Mouse (Mus musculus) adipocyte (in vitro differentiated cells): ENCODE data around the gene Gas7.
A peak's percentile ranks its signal among the peaks of the same experiment; 100 is the strongest.

Source experiments
- DNase-seq: peaks from one replicate; pipeline ENCODE4 v3.0.0-alpha.2; 2016; ENCODE audit warnings: low spot score

The Gas7 gene

GRCm38 (mm10) chr11:67454874-67455526 is at the start of gene Gas7:
TSS of gene Gas7 (plus strand) at chr11:67455437.
- DNase-seq = no peak

DNA sequence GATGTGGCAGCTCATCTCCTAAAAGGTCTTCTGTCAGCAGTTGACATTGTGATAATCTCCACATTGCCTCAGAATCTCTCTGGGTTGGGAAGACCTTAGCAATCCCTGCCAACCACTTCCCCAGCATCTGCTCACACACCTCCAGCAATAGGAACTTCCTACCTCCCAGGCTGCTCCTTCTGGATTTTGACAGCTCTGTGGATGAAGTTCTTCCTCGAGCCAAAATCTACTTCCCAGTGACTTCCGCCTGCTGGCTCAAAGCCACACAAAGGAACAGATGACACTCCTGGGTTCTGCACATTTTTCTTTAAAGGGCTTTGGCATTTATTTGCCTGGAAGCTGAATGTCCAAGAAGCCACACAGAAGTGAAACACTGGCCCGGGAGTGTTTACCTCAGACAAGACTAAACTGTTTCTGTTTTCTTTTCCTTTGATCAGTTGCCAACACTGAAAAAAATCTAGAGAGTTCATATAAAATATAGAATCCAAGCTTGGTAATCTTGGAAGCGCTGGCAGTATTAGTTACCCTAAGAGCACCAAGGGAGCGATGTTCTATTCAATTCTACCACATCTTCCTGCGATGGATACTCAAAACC is 40.8 kb upstream of the Gas7 start:
- DNase-seq = no peak

DNA sequence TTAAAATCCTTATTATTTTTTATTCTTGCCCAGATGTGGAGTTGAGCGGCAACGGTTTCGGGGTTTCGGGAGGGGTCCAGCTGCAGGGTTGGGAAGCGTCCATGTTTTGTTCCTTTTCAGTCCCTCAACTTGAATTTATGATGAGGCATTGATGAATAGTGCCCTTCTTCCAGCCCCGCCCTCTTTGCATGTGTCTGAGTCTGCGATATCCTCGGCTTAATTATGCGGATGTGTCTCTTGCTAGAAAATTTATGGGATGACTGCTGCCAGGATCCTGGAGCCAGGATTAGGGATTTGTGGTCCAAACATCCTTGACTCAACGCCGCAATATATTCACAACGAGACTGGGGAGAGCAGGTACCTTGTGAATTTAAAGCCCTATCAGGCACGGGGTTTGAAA is 31.7 kb upstream of the Gas7 start:
- no peak for DNase-seq

DNA sequence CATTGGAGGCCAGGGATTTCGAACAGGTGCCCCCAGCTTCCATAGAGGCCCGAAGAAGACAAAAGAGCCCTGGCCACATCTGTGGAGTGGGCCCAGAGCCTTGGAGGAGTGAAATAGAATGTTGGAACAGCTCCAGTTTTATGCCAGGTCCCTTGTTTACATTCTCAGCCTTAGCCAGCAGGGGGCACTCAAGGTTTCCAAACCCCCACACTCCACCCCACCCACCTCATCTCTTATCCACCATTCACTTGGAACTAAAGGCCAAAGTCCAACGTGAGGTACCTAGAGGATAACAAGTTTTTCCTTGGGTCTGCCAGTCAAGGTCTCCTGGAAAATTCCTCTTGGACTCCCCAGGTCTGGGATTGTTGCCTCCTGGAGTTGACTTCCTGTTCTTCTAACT is 27.0 kb upstream of the Gas7 start:
- peak; percentile 31 for DNase-seq

DNA sequence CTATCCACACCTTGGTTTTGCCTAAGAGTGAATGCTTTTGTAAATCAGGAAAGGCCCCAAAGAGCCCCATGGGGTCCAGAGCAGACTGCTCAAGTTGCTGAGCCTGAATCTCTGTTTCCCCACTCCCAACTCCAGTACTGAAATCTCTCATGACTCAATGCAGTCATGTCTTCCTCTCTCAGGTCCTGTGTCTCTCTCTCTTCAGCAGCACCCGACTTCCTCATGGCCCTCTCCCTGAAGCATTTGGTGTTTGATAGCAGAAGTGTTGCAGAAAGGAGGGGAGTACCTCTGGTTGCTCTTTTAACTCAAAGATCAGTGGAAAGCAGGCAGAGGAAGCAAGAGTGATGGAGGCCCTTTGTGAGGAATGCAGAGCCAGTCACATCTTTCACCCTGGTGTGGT is 25.4 kb upstream of the Gas7 start:
- DNase-seq = no peak

GRCm38 (mm10) chr11:67431116-67431645 is 24.1 kb upstream of the Gas7 start:
- no peak for DNase-seq

GRCm38 (mm10) chr11:67431864-67432263 is 23.4 kb upstream of the Gas7 start:
- no peak for DNase-seq

DNA sequence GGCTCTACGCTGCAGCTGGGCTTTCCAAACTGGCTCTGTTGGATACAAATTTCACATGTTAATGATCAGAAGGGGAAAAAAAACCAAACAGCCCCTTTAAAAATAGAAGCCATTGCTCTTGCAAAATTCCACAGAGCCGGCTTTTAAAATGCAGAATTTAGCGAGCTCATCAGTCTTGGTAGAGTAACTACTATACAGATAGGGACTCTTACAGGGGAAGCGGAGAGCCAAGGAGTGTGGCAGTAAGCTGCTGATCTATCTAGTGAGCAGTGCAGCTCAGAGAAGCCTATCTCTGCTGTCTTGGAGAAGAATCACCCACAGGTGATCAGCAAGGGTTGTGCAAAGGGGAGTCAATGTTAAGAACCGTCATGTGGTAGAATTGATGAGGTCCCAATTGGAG is 21.5 kb upstream of the Gas7 start:
- no peak for DNase-seq

DNA sequence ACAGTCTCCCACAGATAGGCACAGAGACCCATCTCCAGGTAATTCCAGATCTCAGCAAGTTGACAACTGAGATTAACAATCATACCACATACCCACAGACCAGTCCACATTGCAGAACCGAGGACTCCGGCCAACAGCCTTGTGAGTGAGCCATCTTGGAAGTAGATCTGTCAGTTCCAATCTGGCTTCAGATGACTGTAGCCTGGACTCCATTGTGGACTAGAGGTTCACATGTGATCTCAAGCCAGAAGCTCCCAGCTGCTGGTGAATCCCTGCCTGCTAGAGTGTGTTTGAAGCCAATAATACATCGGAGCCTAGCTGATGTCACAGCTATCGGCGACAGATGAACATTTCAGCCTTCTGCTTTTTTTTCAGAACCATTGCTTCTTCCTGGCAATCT is 16.5 kb upstream of the Gas7 start:
- DNase-seq = peak; percentile 58

GRCm38 (mm10) chr11:67445058-67445825 is 10.0 kb upstream of the Gas7 start:
- DNase-seq = no peak

DNA sequence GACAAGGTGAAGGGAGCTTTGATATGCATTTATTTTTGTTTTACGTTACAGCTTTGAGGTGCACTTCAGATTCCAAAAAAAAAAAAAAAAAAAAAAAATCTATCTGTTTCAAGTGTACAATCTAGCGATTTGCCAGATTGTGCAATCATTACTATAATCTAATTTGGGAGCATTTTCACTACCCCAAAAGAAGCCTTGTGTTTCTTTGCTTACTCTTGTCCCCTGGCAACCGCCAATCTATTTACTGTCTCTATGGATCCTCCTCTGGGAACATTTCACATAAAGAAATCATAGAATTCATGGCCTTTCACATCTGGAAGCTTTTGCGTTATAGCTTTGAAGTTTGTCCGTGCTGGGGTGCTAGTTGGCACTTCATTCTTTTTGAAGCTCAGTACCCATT is 3.7 kb upstream of the Gas7 start:
- no peak for DNase-seq

DNA sequence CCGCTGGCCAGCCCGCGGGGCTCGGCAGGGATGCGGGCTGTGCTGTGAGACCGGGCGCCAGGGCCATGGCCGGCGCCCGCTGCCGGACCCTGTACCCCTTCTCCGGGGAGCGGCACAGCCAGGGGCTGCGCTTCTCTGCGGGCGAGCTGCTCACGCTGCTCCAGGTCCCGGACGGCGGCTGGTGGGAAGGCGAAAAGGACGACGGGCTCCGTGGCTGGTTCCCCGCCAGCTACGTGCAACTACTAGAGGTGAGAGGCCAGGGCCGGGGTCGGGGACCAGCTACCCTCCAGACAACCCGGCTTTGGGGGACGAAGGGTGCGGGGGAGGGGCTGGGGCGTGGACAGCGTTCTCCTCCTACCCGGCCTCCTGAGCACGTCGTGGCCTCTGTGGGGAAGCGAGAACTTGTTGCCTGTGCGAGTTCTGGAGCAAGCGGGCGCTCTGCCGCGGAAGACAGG is 317 bp downstream of the Gas7 start:
- DNase-seq = no peak

- no peak for DNase-seq
Observed at GRCm38 (mm10) chr11:67456029-67456428, 792 bp downstream of the Gas7 start.

DNA sequence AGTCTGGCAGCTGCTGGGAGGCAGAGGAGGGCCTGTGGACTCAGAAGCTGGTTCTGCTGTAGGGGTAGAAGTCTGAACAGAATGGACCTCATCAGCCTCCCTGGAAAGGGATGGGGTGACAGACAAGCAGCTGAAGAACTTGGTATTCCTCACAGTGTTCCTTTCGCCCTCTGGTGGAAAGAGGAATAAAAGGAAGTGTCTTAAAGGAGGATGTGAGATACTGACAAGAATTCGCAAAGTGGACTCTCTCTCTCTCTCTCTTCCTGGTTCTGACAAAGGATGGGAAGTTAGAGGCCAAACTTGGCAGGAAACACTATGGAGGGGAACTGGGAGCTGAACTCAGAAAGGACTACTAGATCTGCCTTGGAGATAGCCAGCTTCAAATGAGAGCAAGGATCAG is 2.9 kb downstream of the Gas7 start:
- peak; percentile 56 for DNase-seq

GRCm38 (mm10) chr11:67467132-67467531 is 11.9 kb downstream of the Gas7 start:
- DNase-seq = no peak

DNA sequence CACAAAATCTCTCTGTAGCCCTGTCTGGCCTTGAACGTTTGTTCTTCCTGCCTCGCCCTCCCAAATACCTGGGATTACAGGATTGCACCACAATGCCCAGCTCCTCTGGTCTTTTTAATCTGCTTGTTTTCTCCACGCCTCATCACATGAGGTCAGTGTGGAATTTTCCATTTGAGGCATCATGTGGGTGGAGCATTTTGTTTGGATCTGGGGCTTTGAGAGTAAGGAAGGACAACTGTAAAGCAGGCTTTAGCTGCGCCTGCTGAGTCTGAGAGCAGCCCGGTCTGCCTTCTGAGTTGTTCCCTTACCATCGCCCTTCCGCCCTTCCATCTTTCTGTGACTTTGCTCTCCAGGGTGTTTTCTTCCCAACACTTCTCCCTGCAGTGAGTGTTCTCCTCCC is 13.6 kb downstream of the Gas7 start:
- DNase-seq = no peak

GRCm38 (mm10) chr11:67474590-67474989 is 19.4 kb downstream of the Gas7 start:
- DNase-seq = no peak

- no peak for DNase-seq
Observed at GRCm38 (mm10) chr11:67479534-67479933, 24.3 kb downstream of the Gas7 start.

DNA sequence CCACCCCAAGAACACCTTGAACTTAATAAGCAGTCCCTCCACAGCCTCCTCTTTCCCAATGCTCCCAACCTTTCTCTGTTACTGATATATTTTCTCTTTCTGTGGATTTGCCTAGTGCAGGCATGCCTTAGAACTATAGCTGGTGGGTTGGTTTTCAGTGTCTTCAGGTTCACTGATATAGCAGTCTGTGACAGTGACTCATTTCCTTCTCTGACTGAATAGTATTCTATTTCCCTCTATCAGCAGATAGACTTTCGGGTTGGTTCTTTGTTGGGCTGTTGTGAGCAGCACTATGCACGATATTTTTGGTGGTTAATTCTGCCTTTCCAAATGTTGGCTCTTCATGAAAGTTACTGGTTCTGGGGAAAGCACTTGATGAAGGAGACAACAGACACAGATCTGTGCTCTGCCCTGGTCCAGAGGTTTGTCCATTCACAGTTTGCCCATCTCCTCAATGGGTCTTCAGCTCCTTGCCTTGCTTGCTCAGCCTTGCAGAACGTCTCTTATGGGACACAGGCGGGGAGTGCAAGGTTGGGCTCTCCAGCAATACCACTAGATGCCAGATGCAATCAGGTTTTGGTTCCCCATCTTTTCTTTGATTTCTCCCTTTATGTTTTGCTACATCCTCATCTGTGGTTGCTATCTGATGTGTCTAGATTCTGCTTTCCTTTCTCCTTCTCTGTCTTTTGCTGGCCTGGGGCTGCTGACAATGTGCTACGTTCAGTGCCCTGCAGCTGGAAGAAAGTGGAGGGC is 25.1 kb downstream of the Gas7 start:
- DNase-seq = no peak

DNA sequence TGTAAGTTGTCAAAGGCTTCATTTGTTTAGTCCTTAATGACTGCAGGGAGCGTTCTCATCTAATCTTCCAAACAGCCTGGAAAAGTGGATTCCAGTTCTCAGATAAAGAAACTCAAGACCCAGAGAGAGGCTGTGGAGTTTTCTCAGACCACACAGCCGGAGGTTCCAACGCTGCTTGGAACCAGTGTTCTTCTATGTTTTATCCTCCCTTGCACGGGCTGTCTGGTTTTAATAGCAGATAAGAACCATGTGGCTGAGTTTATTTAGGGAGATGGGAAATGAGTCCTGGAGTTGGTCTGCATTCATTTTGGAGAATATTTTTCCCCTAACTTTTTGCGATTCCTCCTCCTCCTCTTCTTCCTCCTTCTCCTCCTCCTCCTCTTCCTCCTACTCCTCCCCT is 26.5 kb downstream of the Gas7 start:
- DNase-seq = no peak

DNA sequence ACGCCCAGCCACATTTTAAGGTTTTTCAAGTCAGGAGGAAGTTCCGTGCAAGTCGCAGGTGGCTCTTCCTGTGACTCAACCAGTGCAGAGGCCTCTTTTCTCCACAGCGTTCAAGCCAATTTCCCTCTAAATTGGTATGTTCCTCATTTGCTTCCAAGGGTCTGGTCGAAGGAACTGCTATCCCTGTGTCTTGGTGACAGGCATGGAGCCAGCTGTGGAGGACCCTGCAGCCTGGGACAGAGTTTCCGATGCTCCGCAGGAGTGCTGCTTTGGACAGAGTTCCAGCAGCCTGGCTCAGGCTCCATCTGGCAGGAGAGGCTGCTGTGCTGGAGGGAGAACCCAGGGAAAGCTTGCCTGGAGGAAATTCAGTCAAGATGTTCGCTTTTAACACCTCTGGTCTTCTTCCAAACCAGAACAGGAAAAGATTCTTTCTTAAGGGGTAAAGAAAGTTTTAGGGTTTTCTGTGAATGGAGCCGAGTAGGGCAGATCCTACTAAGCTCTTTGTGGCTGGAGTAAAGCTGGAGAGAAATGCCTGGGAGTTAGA is 27.1 kb downstream of the Gas7 start:
- DNase-seq = peak; percentile 49

- no peak for DNase-seq
Observed at GRCm38 (mm10) chr11:67488156-67488555, 32.9 kb downstream of the Gas7 start.
